Mouse (Mus musculus) CH12.LX (cell line): ENCODE data around the gene Nat9.

Source experiments
- CHD2 ChIP-seq: IDR thresholded peaks from 2 replicates; pipeline ENCODE4 v1.6.1; 2011; ENCODE audit warnings: low read length, improper control_type of control experiment
- EP300 ChIP-seq: IDR thresholded peaks from 2 replicates; pipeline ENCODE4 v1.6.1; 2011; ENCODE audit warnings: low read length, improper control_type of control experiment
- ETS1 ChIP-seq: conservative IDR thresholded peaks from 2 replicates; pipeline ENCODE4 v1.6.1; 2012; ENCODE audit warnings: low read depth, mild to moderate bottlenecking, inconsistent platforms, low read length, improper control_type of control experiment, moderate library complexity
- MEF2A ChIP-seq: IDR thresholded peaks from 2 replicates; pipeline ENCODE4 v1.6.1; 2014; ENCODE audit warnings: low read depth, mild to moderate bottlenecking, inconsistent platforms, low read length, improper control_type of control experiment, borderline replicate concordance
- POLR2A ChIP-seq: IDR thresholded peaks from 2 replicates; pipeline ENCODE4 v1.6.1; 2011; ENCODE audit warnings: low read depth, mild to moderate bottlenecking, improper control_type of control experiment, low read length
- TBP ChIP-seq: conservative IDR thresholded peaks from 2 replicates; pipeline ENCODE4 v1.6.1; 2011; ENCODE audit warnings: low read depth, low read length, improper control_type of control experiment
- ZNF384 ChIP-seq: IDR thresholded peaks from 2 replicates; pipeline ENCODE4 v1.6.1; 2012; ENCODE audit warnings: low read depth, low read length, improper control_type of control experiment, inconsistent platforms

GRCm38 (mm10) chr11:115231924-115232323 lies 44.3 kb upstream of the Nat9 start:
- TF ChIP-seq ETS1: no peak; the same call in 1 of the 2 replicates
- peak; percentile 0; the same call in 1 of the 2 replicates for TF ChIP-seq POLR2A
- TF ChIP-seq CHD2: no peak
- TF ChIP-seq ZNF384: no peak
- no peak for TF ChIP-seq TBP
- TF ChIP-seq MEF2A: no peak
- TF ChIP-seq EP300: no peak; the same call in 1 of the 2 replicates
